Mouse (Mus musculus) brown adipose tissue, adult 24 weeks (tissue): ENCODE results near the gene Tspan9. TPM values are rescaled to one million over a fixed set of nuclear protein-coding genes. Genes with fewer than 3 reads are reported as not detected.

Experiments
- H3K27ac ChIP-seq: fragments of 200-500 bp; replicated peaks from 2 replicates; pipeline ENCODE4 v1.5.1; 2012; ENCODE audit warnings: low read depth, mild to moderate bottlenecking, low read length
- H3K4me1 ChIP-seq: fragments of 200-500 bp; 2 replicates; pipeline ENCODE4 v1.6.1; 2012; ENCODE audit warnings: low read length, mixed read lengths; ENCODE audit not compliant: control insufficient read depth, insufficient read depth, insufficient read length
- H3K4me3 ChIP-seq: fragments of 200-500 bp; 2 replicates; pipeline ENCODE4 v1.5.1; 2012; ENCODE audit warnings: low read depth, mild to moderate bottlenecking, low read length, moderate library complexity; ENCODE audit not compliant: insufficient read depth
- polyA plus RNA-seq: library from polyadenylated mRNA; stranded (reverse); fragments of >200 nt; gene quantifications from 2 replicates; pipeline ENCODE4 v1.2.4, GENCODE M21; 2012; ENCODE audit not compliant: missing spikeins, insufficient read depth, insufficient read length

The Tspan9 gene
- polyA plus RNA-seq, 1 experiment = 7.5 TPM

DNA sequence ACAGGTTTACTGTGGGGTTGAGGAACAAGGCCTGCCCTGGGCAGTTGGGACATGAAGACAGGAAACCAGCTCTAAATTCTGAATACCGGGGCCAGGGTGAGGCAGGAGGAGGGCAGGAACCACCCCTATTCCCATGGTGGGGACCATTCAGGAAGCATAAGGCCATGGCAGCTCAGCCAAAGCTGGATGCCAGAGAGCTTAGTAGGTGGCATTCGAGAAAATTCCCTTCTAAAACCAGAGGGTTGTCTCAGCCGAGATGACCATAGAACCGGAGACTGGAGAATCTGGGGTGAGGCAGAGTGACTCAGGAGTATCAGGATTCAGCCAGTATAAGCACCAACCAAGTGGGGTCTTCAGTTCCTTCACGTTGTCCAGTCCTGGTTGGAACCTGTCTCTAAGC, 171.5 kb downstream of the Tspan9 start:
- H3K4me1 ChIP-seq = no peaks in the 10 kb centered on the region
- no peak overlapping the region for H3K27ac ChIP-seq
- H3K4me3 ChIP-seq = no peak overlapping the region

DNA sequence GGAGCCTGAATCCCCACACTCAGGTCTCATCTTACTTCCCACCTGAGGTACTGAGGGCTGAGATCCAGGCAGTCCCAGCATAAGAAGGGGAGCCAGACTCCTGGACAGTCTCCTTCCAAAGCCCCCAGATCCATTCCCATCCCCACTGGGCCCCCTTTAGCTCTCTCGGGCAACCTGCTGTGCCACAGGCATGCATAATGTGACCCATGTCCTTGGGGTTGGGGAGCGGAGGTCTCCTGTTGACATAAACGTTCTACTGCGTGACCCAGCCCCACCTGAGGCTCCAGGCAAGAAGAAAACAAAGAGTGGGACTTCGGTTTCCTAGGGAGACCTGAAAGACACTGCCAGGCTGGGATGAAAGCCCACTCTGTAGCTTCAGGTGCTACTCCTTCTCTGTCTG, 172.5 kb downstream of the Tspan9 start:
- Histone ChIP-seq H3K4me1 (no peaks in the 10 kb centered on the region), H3K27ac (no peak overlapping the region), H3K4me3 (no peak overlapping the region)

- Histone ChIP-seq H3K27ac (no peak overlapping the region), H3K4me1 (no peaks in the 10 kb centered on the region), H3K4me3 (no peak overlapping the region)
These were observed 173.3 kb downstream of the Tspan9 start for GRCm38 (mm10) chr6:127970120-127970519.

DNA sequence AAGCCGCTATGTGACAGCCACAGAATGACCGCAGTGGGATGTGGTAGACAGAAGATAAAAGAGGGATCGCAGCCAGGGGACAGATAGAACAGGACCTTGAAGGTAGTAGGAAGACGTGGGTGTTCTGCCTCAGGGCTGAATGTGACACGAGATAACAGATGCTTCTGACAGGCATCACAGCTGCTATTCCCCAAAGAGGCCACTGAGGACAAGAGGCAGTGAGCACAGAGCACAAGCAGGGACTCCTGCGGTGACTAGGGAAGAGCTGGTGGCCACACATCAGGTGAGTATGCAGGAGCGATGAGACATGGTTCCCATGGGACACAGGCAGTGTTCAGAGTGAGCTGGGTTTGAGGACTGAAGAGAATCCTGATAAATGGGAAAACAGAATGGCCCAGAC, 173.7 kb downstream of the Tspan9 start:
- Histone ChIP-seq H3K4me3 (no peak overlapping the region), H3K4me1 (no peaks in the 10 kb centered on the region), H3K27ac (no peak overlapping the region)

DNA sequence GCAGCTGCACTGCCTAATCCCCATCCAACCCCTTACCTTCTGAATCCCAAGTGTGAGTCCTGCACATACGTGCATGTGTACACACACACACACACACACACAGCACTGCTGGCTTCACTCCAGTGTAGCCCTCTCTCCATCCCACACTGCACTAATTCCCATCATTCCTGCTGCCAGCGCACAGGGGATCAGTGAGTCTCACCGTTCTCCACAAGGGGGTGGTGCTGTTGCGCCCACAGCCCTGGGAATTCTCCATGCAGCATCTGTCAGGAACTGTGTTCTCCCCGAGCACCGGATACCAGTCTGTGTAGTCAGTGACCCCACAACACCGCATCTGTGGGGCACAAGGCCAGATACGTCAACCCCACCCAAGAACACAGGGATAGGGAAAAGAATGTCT, 177.9 kb downstream of the Tspan9 start:
- Histone ChIP-seq H3K4me3 (no peak overlapping the region), H3K4me1 (no peaks in the 10 kb centered on the region), H3K27ac (no peak overlapping the region)

- H3K27ac ChIP-seq = no peak overlapping the region
- H3K4me1 ChIP-seq = no peaks in the 10 kb centered on the region
- no peak overlapping the region for H3K4me3 ChIP-seq
These were observed 183.2 kb downstream of the Tspan9 start for GRCm38 (mm10) chr6:127960203-127960602.

DNA sequence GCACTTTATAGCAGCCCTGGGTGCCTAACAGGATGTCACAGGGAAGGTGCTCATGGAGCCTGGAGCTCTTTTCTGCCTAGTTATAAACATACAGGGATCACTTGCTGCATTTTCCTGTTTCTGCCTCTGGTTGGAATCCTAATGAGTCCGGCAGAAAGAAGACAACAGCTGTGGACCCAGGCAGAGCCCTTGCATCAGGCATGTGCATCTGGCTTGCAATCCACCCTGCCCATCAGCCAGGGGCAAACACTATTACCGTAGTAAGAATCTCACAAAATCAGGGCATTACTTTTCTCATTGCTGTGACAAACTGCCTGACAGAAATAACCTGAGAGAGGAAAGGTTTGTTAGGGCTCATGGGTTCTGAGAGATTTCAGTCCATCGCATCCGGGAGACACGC, 187.2 kb downstream of the Tspan9 start:
- Histone ChIP-seq H3K4me1 (no peaks in the 10 kb centered on the region), H3K27ac (no peak overlapping the region), H3K4me3 (no peak overlapping the region)

GRCm38 (mm10) chr6:127953071-127953470, 190.3 kb downstream of the Tspan9 start:
- Histone ChIP-seq H3K4me3 (no peak overlapping the region), H3K27ac (no peak overlapping the region), H3K4me1 (no peaks in the 10 kb centered on the region)

DNA sequence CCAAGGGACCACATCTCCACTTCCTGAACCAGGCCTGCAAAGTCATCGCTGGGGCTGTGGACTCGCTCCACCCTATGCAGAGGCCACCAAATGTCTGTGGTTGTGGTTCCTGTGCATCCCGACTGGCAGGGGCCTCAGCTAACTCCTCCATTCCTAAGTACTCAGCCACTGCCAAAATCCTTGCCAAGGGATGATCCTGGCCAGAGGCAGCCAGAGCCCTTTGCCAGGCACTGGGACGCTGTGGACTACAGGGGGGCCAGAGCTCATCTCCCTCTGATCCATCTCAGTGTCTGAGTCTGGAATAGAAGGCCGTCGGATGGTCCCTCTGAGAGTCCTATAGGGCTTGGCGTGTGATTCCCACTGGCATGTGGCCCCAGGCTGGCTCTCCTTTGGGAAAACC, 193.5 kb downstream of the Tspan9 start:
- H3K4me3 ChIP-seq = no peak overlapping the region
- H3K27ac ChIP-seq = no peak overlapping the region
- no peaks in the 10 kb centered on the region for H3K4me1 ChIP-seq

GRCm38 (mm10) chr6:127948656-127949055, 194.7 kb downstream of the Tspan9 start:
- Histone ChIP-seq H3K4me1 (no peaks in the 10 kb centered on the region), H3K27ac (no peak overlapping the region), H3K4me3 (no peak overlapping the region)

DNA sequence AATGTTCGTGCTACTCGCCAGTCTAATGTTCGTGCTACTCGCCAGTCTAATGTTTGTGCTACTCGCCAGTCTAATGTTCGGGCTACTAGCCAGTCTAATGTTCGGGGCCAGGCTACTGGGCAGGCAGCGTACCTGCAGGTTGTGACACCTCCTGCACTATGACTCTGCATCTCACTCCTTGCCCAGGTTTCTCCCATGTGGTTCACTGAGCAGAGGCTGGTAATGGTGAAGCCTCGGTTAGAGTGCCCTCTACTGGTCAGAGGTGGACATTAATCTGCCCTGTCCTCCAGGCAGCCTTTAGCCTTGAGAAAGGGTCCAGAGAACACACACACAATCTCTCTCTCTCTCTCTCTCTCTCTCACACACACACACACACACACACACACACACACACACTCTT, 197.7 kb downstream of the Tspan9 start:
- H3K4me1 ChIP-seq = no peaks in the 10 kb centered on the region
- H3K4me3 ChIP-seq = no peak overlapping the region
- H3K27ac ChIP-seq = no peak overlapping the region

DNA sequence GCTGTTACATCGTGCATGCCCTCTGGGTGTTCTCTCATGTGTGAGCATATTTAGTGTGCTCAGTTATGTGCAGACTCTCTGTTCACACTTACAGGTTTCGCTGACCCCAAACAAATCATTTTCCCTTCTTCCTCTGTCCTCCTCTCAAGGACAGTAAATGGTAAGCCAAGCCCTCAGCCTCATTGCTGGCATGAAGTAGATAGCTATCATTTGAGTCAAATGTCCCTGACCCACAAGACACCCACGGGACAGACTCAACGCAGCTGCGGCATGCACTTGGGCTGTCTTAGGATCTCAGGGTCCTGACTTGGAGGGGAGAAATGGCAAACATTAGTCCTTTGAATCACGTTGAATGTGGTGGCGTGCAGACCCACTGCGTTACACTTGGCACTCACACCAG, 201.0 kb downstream of the Tspan9 start:
- no peak overlapping the region for H3K4me3 ChIP-seq
- H3K27ac ChIP-seq = no peak overlapping the region

GRCm38 (mm10) chr6:127935105-127935504, 208.3 kb downstream of the Tspan9 start:
- Histone ChIP-seq H3K4me3 (no peak overlapping the region), H3K27ac (no peak overlapping the region)

More for the DNA sequence above, 201.0 kb downstream of the Tspan9 start:
- H3K4me1 ChIP-seq = no peaks in the 10 kb centered on the region

GRCm38 (mm10) chr6:127933841-127934240, 209.6 kb downstream of the Tspan9 start:
- H3K4me3 ChIP-seq = no peak overlapping the region
- H3K27ac ChIP-seq = no peak overlapping the region
- no peaks in the 10 kb centered on the region for H3K4me1 ChIP-seq

More at GRCm38 (mm10) chr6:127935105-127935504, 208.3 kb downstream of the Tspan9 start:
- no peaks in the 10 kb centered on the region for H3K4me1 ChIP-seq

DNA sequence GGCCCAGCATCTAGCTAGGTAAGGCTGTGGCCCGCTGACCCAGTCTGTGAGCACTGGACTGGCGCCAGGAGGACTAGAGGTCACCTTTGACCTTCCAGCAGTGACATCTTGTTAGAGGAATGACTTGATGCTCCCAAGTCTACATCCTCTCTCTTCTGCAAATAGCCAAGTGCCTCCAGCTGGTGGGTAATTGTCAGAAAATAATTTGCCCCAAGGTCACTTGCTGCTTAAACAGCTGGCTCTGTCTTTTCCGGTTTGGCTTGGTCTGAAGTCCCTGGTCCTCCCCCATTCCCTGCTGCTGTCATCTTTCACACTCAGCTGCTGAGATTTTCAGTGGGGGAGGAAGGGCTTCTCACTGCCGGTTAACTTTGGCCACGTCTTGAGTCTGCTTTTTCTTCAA, 210.7 kb downstream of the Tspan9 start:
- Histone ChIP-seq H3K4me3 (no peak overlapping the region), H3K4me1 (no peaks in the 10 kb centered on the region), H3K27ac (no peak overlapping the region)

- H3K4me1 ChIP-seq = no peaks in the 10 kb centered on the region
- no peak overlapping the region for H3K27ac ChIP-seq
- no peak overlapping the region for H3K4me3 ChIP-seq
These were observed 214.7 kb downstream of the Tspan9 start for GRCm38 (mm10) chr6:127928682-127929081.

- Histone ChIP-seq H3K27ac (no peak overlapping the region), H3K4me1 (no peaks in the 10 kb centered on the region), H3K4me3 (no peak overlapping the region)
These were observed 217.5 kb downstream of the Tspan9 start for GRCm38 (mm10) chr6:127925915-127926314.
